ENCODE assay signal across 9 mouse cellular contexts in the genomic region with DNA sequence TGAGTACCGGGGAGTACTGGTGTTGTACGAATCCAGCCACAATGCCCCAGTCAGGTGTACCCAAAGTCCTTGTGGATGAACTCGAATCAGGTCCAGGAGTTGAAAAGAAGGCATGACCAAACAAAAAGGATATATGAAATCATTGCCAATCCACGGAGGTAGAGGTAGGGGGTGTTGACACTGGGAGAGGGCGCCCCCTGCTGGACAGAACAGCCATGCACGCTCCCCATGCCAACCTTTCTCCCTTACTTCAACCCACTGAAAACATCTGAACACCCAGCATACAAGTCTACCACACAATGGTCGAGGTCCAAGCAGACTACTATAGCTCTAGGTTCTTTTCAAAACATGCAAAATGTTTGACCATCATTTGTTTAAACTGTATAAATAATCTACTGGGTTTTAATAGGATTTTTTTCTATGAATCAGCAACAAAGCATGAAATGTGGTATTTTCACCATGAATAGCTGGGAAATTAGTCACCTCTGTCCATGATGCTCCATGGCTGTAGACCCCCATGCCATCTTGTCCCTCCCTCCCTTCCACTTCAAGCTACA. TPM values are rescaled to one million over a fixed set of nuclear protein-coding genes. Genes with fewer than 3 reads are reported as not detected.
DNase-seq lines count a peak whose midpoint lies in the region; ATAC-seq and TF ChIP-seq lines count a peak whose summit lies in the region.
"Had no signal": no experiment of that assay in that cellular context is flagged by ENCODE, and none has a peak within 500 bp of the region (broad histone marks: within the 10 kb centered on the region; RNA-seq: fewer than 3 reads in every experiment).

No protein-coding gene starts in this region.

- peak; percentile 63; the same call in 1 of the 2 replicates for TF ChIP-seq CTCF in embryonic fibroblast, embryonic 13.5 days (IDR thresholded peaks at IDR 0.05; ENCODE audit: borderline replicate concordance, insufficient read depth, low read length)
- TF ChIP-seq CTCF in kidney, postnatal 0 days (IDR thresholded peaks at IDR 0.05; ENCODE audit: low read depth): peak; percentile 96
- TF ChIP-seq CTCF in lung, embryonic 14.5 days (IDR thresholded peaks at IDR 0.05; ENCODE audit: low read depth): peak; percentile 90

- ATAC-seq in kidney, postnatal 0 days (replicated peaks; ENCODE audit: low FRiP score, low read depth): no peak
- no peak for ATAC-seq in lung, embryonic 14.5 days (ENCODE audit: insufficient read depth)

- no peak overlapping the region for H3K27ac ChIP-seq in embryonic fibroblast, embryonic 13.5 days (ENCODE audit: insufficient read depth, low read length)
- H3K27ac ChIP-seq in kidney, postnatal 0 days: no peak overlapping the region
- H3K27ac ChIP-seq in lung, embryonic 14.5 days (ENCODE audit: low read depth): no peak overlapping the region
- H3K27ac ChIP-seq: limb, embryonic 13.5 days had no signal

- H3K4me3 ChIP-seq in embryonic fibroblast, embryonic 13.5 days (ENCODE audit: insufficient read depth, low read length): no peak overlapping the region
- H3K4me3 ChIP-seq in kidney, postnatal 0 days (replicated peaks; ENCODE audit: low read depth, low read length): no peak overlapping the region
- H3K4me3 ChIP-seq in lung, embryonic 14.5 days (ENCODE audit: low read depth, low read length): no peak overlapping the region
- H3K4me3 ChIP-seq: limb, embryonic 13.5 days had no signal

- H3K9ac ChIP-seq in kidney, postnatal 0 days (ENCODE audit: low read depth, low read length): no peak overlapping the region
- H3K9ac ChIP-seq in lung, embryonic 14.5 days: no peak overlapping the region
- H3K9ac ChIP-seq: limb, embryonic 13.5 days had no signal

- H3K4me1 ChIP-seq in embryonic fibroblast, embryonic 13.5 days (ENCODE audit: control insufficient read depth, insufficient read depth, low read length): no peaks in the 10 kb centered on the region; the same call in 1 of the 2 replicates
- H3K4me1 ChIP-seq in kidney, postnatal 0 days (replicated peaks; ENCODE audit: insufficient read depth, low read length): peaks cover 10% of the 10 kb centered on the region
- peaks cover 2% of the 10 kb centered on the region; the same call in 1 of the 2 replicates for H3K4me1 ChIP-seq in lung, embryonic 14.5 days (ENCODE audit: insufficient read depth)

- TF ChIP-seq POLR2A in embryonic fibroblast, embryonic 13.5 days (IDR thresholded peaks at IDR 0.05; ENCODE audit: low read depth, low read length): no peak

- H3K27me3 ChIP-seq in kidney, postnatal 0 days (ENCODE audit: insufficient read depth, low read length): peaks cover 11% of the 10 kb centered on the region; the same call in 1 of the 2 replicates
- H3K27me3 ChIP-seq in lung, embryonic 14.5 days (ENCODE audit: insufficient read depth, low read length): peaks cover 32% of the 10 kb centered on the region

- DNase-seq in gastrocnemius, adult 18-20 months (ENCODE audit: low spot score): peak; percentile 48
- no peak for DNase-seq in gastrocnemius, postnatal 25 days
- peak; percentile 64 for DNase-seq in A20 (ENCODE audit: low read depth, low spot score)
- peak; percentile 79 for DNase-seq in adrenal gland, postnatal 25 days
- peak; percentile 78 for DNase-seq in kidney, postnatal 0 days (ENCODE audit: low spot score)
- DNase-seq in lung, embryonic 14.5 days: peak; percentile 73
- DNase-seq in right cerebral cortex, postnatal 4 days: peak; percentile 74

- no peaks in the 10 kb centered on the region for H3K36me3 ChIP-seq in kidney, postnatal 0 days (ENCODE audit: insufficient read depth, low read length)
- H3K36me3 ChIP-seq in lung, embryonic 14.5 days (ENCODE audit: insufficient read depth): no peaks in the 10 kb centered on the region
- H3K36me3 ChIP-seq: limb, embryonic 13.5 days had no signal

- WGBS in kidney, postnatal 0 days: 18% methylated on average over 7 of the region's 7 CpGs
- 23% methylated on average over 7 of the region's 7 CpGs for WGBS in lung, embryonic 14.5 days

- no peak overlapping the region for H3K4me2 ChIP-seq in kidney, postnatal 0 days (ENCODE audit: low read length)
- no peak overlapping the region for H3K4me2 ChIP-seq in lung, embryonic 14.5 days
- H3K4me2 ChIP-seq: limb, embryonic 13.5 days had no signal

- no peaks in the 10 kb centered on the region for H3K9me3 ChIP-seq in kidney, postnatal 0 days (replicated peaks; ENCODE audit: low read length)
- no peaks in the 10 kb centered on the region for H3K9me3 ChIP-seq in lung, embryonic 14.5 days (ENCODE audit: low read depth, low read length)
- H3K9me3 ChIP-seq: limb, embryonic 13.5 days had no signal

RNA-seq across cellular contexts. Expression of gene Slf2, which starts 43.2 kb away (rescaled TPM):
- total RNA-seq in gastrocnemius, adult 18-20 months (2021): 10 to 100 TPM; 10.5 to 11.5 TPM
- 10 to 100 TPM; 11.1 to 11.7 TPM for total RNA-seq in gastrocnemius, postnatal 25 days (2021)
- 23.8 and 30.8 TPM in 2 replicates for total RNA-seq in adrenal gland, postnatal 25 days (2021)
- 24.5 and 28.0 TPM in 2 replicates for polyA plus RNA-seq in embryonic fibroblast, embryonic 13.5 days (2011; ENCODE audit: insufficient read length, low read depth, missing spikeins)
- 19.4 and 21.7 TPM in 2 replicates for polyA plus RNA-seq in kidney, postnatal 0 days (2015; fragmentation: Nextera tagmentation; extraction: Ambion mirVana)
- 40.6 and 43.9 TPM in 2 replicates for polyA plus RNA-seq in lung, embryonic 14.5 days (2014; fragmentation: Nextera tagmentation; extraction: Ambion mirVana)
